Mouse (Mus musculus): ENCODE results near the gene Mllt6. TPM values are rescaled to one million over a fixed set of nuclear protein-coding genes. Genes with fewer than 3 reads are reported as not detected.

The Mllt6 gene
- total RNA-seq, 2 experiments from 2014 or later = 105 to 110 TPM

GRCm38 (mm10) chr11:97668160-97668559 is 4.9 kb downstream of the Mllt6 start:
- no peak for DNase-seq

- DNase-seq = no peak
Observed at GRCm38 (mm10) chr11:97669268-97669667, 6.1 kb downstream of the Mllt6 start.

- DNase-seq = no peak
Observed at GRCm38 (mm10) chr11:97669829-97670228, 6.6 kb downstream of the Mllt6 start.

- DNase-seq = no peak
Observed at GRCm38 (mm10) chr11:97670234-97671176, 7.3 kb downstream of the Mllt6 start.

GRCm38 (mm10) chr11:97671177-97671527 is 7.9 kb downstream of the Mllt6 start:
- no peak for DNase-seq

GRCm38 (mm10) chr11:97673148-97673547 is 9.9 kb downstream of the Mllt6 start:
- DNase-seq = no peak

- no peak for DNase-seq
Observed at GRCm38 (mm10) chr11:97676050-97676754, 13.0 kb downstream of the Mllt6 start.

- DNase-seq = no peak
Observed at GRCm38 (mm10) chr11:97677381-97677780, 14.2 kb downstream of the Mllt6 start.

GRCm38 (mm10) chr11:97677842-97678241 is 14.6 kb downstream of the Mllt6 start:
- no peak for DNase-seq

GRCm38 (mm10) chr11:97678301-97678700 is 15.1 kb downstream of the Mllt6 start:
- no peak for DNase-seq

- DNase-seq = no peak
Observed at GRCm38 (mm10) chr11:97680430-97680829, 17.2 kb downstream of the Mllt6 start.

- DNase-seq = no peak
Observed at GRCm38 (mm10) chr11:97682504-97683055, 19.4 kb downstream of the Mllt6 start.

GRCm38 (mm10) chr11:97684063-97684680 is 21.0 kb downstream of the Mllt6 start:
- no peak for DNase-seq

- no peak for DNase-seq
Observed at GRCm38 (mm10) chr11:97684766-97685165, 21.6 kb downstream of the Mllt6 start.

- DNase-seq = peak; percentile 85 to 88
Observed at GRCm38 (mm10) chr11:97685613-97686321, 22.6 kb downstream of the Mllt6 start, which contains the start of gene Cisd3. Cisd3 (plus strand) TSS chr11:97685826.

- DNase-seq = no peak
Observed at GRCm38 (mm10) chr11:97686322-97686908, 23.2 kb downstream of the Mllt6 start.

GRCm38 (mm10) chr11:97687061-97687460 is 23.8 kb downstream of the Mllt6 start:
- DNase-seq = no peak

GRCm38 (mm10) chr11:97689861-97690260 is 26.6 kb downstream of the Mllt6 start:
- DNase-seq = no peak

- no peak for DNase-seq
Observed at GRCm38 (mm10) chr11:97694435-97694834, 31.2 kb downstream of the Mllt6 start.

GRCm38 (mm10) chr11:97694921-97695711 is 31.9 kb downstream of the Mllt6 start:
- peak; percentile 53 to 56 for DNase-seq

Data from layer of hippocampus, postnatal 36 days (tissue).